Mouse (Mus musculus) olfactory bulb, adult 2 months (tissue): ENCODE data around the gene Cyp2c23. TPM values are rescaled to one million over a fixed set of nuclear protein-coding genes. Genes with fewer than 3 reads are reported as not detected.

ENCODE experiments used
- H3K27ac ChIP-seq: fragments of 200-500 bp; 2 replicates; pipeline ENCODE4 v1.5.1; 2012; ENCODE audit warnings: low read depth, low read length; ENCODE audit not compliant: insufficient read depth
- H3K4me1 ChIP-seq: fragments of 200-500 bp; 2 replicates; pipeline ENCODE4 v1.6.1; 2012; ENCODE audit warnings: low read length; ENCODE audit not compliant: control insufficient read depth, insufficient read depth
- H3K4me3 ChIP-seq: fragments of 200-500 bp; 2 replicates; pipeline ENCODE4 v1.5.1; 2012; ENCODE audit warnings: mild to moderate bottlenecking, low read depth, low read length, moderate library complexity; ENCODE audit not compliant: insufficient read depth
- CTCF ChIP-seq: fragments of 200-500 bp; IDR thresholded peaks from 2 replicates; pipeline ENCODE4 v1.5.1; 2012; ENCODE audit warnings: low read depth, mild to moderate bottlenecking, low read length, moderate library complexity; ENCODE audit not compliant: insufficient read depth
- POLR2A ChIP-seq: fragments of 200-500 bp; IDR thresholded peaks from 2 replicates; pipeline ENCODE4 v1.6.1; 2012; ENCODE audit warnings: mild to moderate bottlenecking, low read depth, low read length, moderate library complexity; ENCODE audit not compliant: insufficient read depth
- WGBS: fragments of 180-500 bp; shearing (Covaris S2); methylation state at CpG from one replicate; pipeline ENCODE4 v1.1.7; 2018; 5-methylcytosine and 5-hydroxymethylcytosine counted together
- polyA plus RNA-seq: library from polyadenylated mRNA; stranded (reverse); fragments of >200 nt; gene quantifications from 2 replicates; pipeline ENCODE4 v1.2.4, GENCODE M21; 2012; ENCODE audit warnings: low replicate concordance; ENCODE audit not compliant: missing spikeins, insufficient read depth, insufficient read length

The Cyp2c23 gene
- polyA plus RNA-seq, 1 experiment: not detected

GRCm38 (mm10) chr19:43965496-43966085 is 63.4 kb downstream of the Cyp2c23 start:
- TF ChIP-seq CTCF (no peak), POLR2A (no peak)
- Histone ChIP-seq H3K4me1 (peaks cover 9% of the 10 kb centered on the region), H3K27ac (no peak overlapping the region), H3K4me3 (no peak overlapping the region)
- WGBS: 78% methylated on average over 11 of the region's 11 CpGs

- TF ChIP-seq POLR2A (no peak), CTCF (no peak)
- Histone ChIP-seq H3K27ac (no peak overlapping the region), H3K4me1 (peaks cover 14% of the 10 kb centered on the region), H3K4me3 (no peak overlapping the region)
- WGBS: 60% methylated on average over 9 of the region's 9 CpGs
These were observed 66.2 kb downstream of the Cyp2c23 start for GRCm38 (mm10) chr19:43962795-43963194.

- Histone ChIP-seq H3K4me3 (no peak overlapping the region), H3K27ac (no peak overlapping the region), H3K4me1 (peaks cover 14% of the 10 kb centered on the region)
- WGBS: 93% methylated on average over 2 of the region's 2 CpGs
- TF ChIP-seq CTCF (no peak), POLR2A (no peak)
These were observed 67.8 kb downstream of the Cyp2c23 start for GRCm38 (mm10) chr19:43961185-43961584.

- 90% methylated on average over 11 of the region's 11 CpGs for WGBS
- H3K4me1 ChIP-seq: peaks cover 14% of the 10 kb centered on the region
- H3K4me3 ChIP-seq: no peak overlapping the region
- H3K27ac ChIP-seq: no peak overlapping the region
- no peak for TF ChIP-seq POLR2A
- no peak for TF ChIP-seq CTCF
These were observed 69.0 kb downstream of the Cyp2c23 start for GRCm38 (mm10) chr19:43960014-43960413.

- peaks cover 14% of the 10 kb centered on the region for H3K4me1 ChIP-seq
- WGBS: 26% methylated on average over 2 of the region's 2 CpGs
- H3K27ac ChIP-seq: no peak overlapping the region
- TF ChIP-seq CTCF: peak; percentile 50; the same call in 1 of the 2 replicates
- TF ChIP-seq POLR2A: no peak
- no peak overlapping the region for H3K4me3 ChIP-seq
These were observed 69.8 kb downstream of the Cyp2c23 start for GRCm38 (mm10) chr19:43959162-43959561.

- Histone ChIP-seq H3K4me3 (no peak overlapping the region), H3K27ac (no peak overlapping the region), H3K4me1 (peaks cover 11% of the 10 kb centered on the region)
- TF ChIP-seq POLR2A (no peak), CTCF (no peak)
- 69% methylated on average over 4 of the region's 4 CpGs for WGBS
These were observed 71.1 kb downstream of the Cyp2c23 start for GRCm38 (mm10) chr19:43957881-43958280.

- Histone ChIP-seq H3K4me3 (no peak overlapping the region), H3K27ac (no peak overlapping the region), H3K4me1 (peaks cover 6% of the 10 kb centered on the region)
- 44% methylated on average over 4 of the region's 4 CpGs for WGBS
- no peak for TF ChIP-seq POLR2A
- no peak for TF ChIP-seq CTCF
These were observed 71.6 kb downstream of the Cyp2c23 start for GRCm38 (mm10) chr19:43957402-43957801.

- Histone ChIP-seq H3K4me3 (no peak overlapping the region), H3K4me1 (peaks cover 5% of the 10 kb centered on the region), H3K27ac (no peak overlapping the region)
- WGBS: 81% methylated on average over 5 of the region's 5 CpGs
- no peak for TF ChIP-seq CTCF
- no peak for TF ChIP-seq POLR2A
These were observed 73.7 kb downstream of the Cyp2c23 start for GRCm38 (mm10) chr19:43955266-43955665.

Other genes with a start within 250 kb of the Cyp2c23 start
- gene Abcc2, start 247.0 kb downstream of the Cyp2c23 start, polyA plus RNA-seq: not detected in 2 replicates
- not detected in 2 replicates for gene Dnmbp, start 89.0 kb downstream of the Cyp2c23 start, polyA plus RNA-seq
- not detected in 2 replicates for gene Cpn1, start 42.7 kb downstream of the Cyp2c23 start, polyA plus RNA-seq
- gene Erlin1, start 40.6 kb upstream of the Cyp2c23 start, polyA plus RNA-seq: not detected in 2 replicates
- not detected in 2 replicates for gene Chuk, start 78.3 kb upstream of the Cyp2c23 start, polyA plus RNA-seq
- not detected in 2 replicates for gene Cwf19l1, start 106.7 kb upstream of the Cyp2c23 start, polyA plus RNA-seq
- gene Bloc1s2, start 117.2 kb upstream of the Cyp2c23 start, polyA plus RNA-seq: not detected in 2 replicates
- not detected in 2 replicates for gene Pkd2l1, start 163.2 kb upstream of the Cyp2c23 start, polyA plus RNA-seq
- not detected in 2 replicates for gene Scd3, start 174.1 kb upstream of the Cyp2c23 start, polyA plus RNA-seq